Mouse (Mus musculus) lung, adult 2 months (tissue): Measurements from ENCODE around the gene Foxp1.

ENCODE experiments used
- CTCF ChIP-seq: fragments of 200-500 bp; IDR thresholded peaks from 2 replicates; pipeline ENCODE4 v1.5.1; 2011; ENCODE audit warnings: mild to moderate bottlenecking, low read length, control low read depth; ENCODE audit not compliant: insufficient read depth
- POLR2A ChIP-seq: fragments of 200-500 bp; IDR thresholded peaks from 2 replicates; pipeline ENCODE4 v1.6.1; 2011; ENCODE audit warnings: low read depth, mild to moderate bottlenecking, control low read depth, low read length, borderline replicate concordance; ENCODE audit errors: extremely low read depth

GRCm38 (mm10) chr6:99277251-99277650 is 245.3 kb downstream of the Foxp1 start:
- TF ChIP-seq POLR2A (no peak), CTCF (no peak)
